Mouse (Mus musculus) adrenal gland, postnatal 14 days (tissue): ENCODE results near the gene Nme9. TPM values are rescaled to one million over a fixed set of nuclear protein-coding genes. Genes with fewer than 3 reads are reported as not detected.

Experiments used
- DNase-seq: peaks from one replicate; pipeline ENCODE4 v3.0.0; 2021; ENCODE audit warnings: mixed read lengths
- total RNA-seq: library from RNA; stranded (reverse); gene quantifications from 2 replicates; pipeline ENCODE4 v1.2.3, GENCODE M21; 2021

Nme9 gene
- total RNA-seq, 1 experiment from 2014 or later = not detected

DNA sequence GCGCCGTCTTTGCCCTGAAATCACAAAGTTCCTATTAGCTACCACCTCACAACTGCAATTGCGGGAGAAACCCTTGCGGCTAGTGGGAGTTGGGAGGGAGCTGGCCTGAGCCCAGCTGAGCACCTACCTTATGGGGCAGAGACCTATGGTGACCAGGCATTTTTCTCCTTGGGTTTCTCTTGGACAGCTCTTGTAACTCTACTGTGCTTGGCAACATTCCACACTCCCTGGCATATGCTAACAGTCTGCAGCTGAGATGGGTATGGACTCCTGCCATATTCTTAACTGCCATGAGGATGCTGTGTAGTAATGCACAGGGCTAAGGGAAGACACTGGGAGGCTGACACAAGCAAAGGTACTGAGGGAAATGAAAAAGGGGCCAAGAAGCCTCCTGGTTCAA lies 29.5 kb downstream of the Nme9 start:
- peak; percentile 28 for DNase-seq

DNA sequence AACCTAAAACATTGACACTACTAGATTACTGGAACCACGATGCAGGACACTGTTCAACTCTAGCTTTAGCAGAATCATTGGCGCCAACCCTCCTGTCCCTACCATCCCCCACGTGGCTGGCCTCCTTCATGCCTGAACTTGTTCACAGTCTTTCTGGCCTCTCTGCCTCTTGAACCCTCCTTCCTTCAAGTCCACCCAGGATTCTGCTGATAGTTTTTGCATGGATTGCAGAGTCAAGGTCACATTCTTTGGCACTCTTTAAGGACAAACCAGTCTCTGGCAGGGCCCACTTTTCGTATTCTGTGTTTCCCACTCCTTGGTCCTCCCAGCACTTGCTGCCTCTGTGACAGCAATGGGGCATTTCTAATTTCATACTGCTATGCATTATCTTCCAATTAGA lies 31.9 kb downstream of the Nme9 start:
- peak; percentile 55 for DNase-seq

DNA sequence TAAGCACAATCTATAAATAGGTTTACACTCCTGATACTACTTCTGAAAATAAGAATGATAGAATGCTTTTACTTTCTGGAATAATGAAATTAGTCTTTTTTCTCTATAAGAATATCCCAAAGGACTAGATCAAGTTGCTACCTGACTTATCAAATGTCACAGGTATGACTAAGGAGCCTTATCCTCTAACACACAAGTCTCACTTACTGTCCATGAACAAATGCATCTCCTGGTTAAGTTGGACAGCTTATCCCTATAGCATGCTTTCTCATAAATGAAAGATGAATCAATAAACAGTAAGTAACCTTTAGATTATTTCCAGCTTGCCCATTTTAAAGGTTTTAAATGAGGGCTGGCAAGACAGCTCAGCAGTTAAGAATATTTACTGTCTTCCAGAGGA lies 33.4 kb downstream of the Nme9 start:
- no peak for DNase-seq

DNA sequence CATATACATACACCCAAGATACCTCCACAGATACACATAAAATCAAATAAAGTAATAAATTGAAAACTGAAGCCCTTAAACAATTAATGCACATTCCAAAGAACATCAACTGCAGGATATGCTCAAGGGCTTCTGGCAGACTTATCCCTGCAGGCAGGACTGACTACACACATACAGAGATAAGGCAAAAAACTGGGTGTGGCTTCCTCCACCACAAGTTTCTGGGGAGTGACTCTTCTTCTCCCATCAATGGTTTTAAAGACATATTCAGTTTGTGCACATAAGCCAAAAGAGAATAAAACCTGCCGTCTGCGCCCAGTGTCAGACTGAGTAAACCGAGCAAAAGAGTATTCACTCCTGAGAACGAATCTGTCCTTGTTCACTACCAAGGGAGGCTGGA lies 33.9 kb downstream of the Nme9 start:
- DNase-seq = no peak

DNA sequence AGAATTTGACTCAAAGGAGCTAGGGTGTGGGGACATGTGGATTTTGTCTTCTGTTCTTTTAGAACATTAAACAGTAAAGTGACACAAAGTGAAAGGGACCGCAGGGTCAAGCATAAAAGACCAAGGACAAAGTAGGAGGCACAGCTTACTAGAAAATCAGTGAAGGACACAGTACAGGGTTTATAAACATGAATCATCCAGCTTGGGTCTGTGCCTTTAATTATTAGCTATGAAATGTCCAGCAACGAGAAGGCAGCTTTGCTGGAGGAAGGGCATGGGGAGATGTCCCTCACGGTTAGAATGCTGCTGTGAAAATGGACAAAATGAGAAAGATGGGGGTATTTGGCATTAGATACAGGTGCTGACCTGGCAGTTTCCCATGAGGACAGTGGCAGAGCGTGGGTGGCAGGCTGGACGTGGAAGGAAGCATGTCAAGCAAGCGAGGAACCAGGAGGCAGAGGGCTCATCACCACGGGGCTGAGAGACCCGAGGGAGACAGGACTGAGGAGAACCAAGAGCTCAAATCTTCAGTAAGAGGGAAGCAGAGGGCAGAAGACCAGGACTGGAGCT lies 35.9 kb downstream of the Nme9 start:
- DNase-seq = peak; percentile 37

DNA sequence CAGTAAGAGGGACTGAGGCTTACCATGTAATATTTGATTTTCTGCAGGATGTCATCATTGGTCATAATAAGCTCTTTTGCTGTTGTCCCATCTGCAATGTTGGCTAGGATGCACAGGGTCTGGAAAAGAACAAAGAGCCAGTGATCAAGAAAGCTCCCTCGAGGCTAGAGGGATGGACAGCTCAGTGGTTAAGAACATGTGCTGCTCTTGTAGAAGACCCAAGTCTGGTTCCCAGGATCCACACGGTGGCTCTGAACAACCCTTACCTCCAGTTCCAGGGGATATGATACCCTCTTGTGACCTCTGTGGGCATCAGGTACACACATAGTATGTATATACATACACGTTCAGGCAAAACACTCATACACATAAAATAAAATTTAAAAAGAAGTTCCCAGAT lies 36.6 kb downstream of the Nme9 start:
- DNase-seq = no peak

DNA sequence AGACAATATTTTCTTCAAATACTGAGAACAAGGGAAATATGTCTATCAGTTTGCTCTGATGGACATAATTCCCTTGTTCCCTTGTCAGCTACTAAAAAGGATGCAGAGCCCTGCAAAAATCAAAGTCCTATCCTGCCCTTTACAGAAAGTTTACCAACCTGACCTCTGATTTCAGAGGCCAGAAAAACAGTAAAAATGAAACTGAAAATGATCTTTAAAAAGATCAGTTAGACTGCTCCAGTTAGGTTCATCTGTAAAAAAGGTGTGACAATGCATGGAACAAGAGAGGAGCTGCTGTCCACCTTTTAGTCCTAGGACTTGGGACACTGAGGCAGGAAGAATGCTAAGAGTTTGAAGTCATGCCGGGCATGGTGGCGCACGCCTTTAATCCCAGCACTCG lies 39.8 kb downstream of the Nme9 start:
- no peak for DNase-seq

DNA sequence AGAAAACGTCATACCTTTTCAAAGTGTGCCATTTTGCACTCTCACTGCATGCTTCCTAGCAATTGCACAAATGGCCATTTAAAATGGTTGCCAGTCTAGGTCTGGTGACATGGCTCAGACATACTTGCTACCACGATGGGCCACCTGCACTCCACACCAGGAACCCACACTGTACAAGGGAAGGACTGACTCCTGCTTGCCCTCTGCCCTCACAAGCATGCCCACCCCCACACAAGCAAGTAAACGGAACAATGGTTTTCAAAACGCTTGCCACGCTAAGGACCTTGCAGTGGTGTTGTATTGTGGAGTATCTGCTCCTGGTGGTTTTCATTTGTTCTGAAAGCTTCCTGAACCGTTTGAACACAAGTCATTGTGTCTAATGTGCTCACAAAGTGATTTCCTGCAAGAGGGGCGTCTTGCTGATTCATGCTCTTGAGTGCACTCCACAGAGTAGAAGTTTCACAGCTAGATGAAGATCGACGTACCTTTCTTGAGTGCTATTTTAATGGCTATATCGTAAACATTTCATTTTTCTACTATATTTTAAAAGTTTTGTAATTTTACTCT lies 41.4 kb downstream of the Nme9 start:
- DNase-seq = no peak

DNA sequence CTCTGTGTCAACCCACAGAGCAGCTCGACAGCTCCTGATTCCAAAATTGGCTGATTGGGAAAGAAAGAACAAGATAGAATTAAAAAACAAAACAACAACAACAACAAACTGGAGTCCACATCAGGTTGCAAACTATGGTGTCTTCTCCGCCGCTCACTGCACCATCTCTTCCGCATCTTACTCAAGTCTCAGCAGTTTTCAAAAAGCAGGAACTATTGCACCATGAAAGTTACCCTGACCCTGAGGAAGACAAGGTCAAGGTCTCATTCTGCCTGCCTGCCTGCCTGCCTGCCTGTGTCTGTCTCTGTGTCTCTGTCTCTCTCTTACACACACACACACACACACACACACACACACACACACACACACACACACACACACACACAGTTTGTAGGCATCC lies 48.1 kb downstream of the Nme9 start:
- DNase-seq = peak; percentile 48

DNA sequence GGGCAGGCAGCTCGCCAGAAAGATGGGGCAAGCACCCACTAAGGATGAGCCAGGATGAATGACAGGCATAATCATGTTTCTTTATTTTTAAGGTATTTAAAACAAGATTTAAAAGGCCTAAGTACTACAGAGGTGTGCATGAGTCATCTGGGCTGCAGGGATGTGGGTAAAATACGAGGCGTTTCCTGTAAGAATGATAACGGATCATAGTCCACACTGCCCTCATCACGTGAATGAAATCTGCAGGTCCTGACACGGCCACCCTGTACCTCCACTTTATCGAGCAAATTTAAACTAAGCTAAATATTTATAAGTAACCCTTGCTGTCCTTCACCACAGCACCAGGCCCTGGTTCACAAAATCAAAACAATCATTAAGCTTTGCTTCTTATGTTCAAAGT lies 54.6 kb downstream of the Nme9 start:
- DNase-seq = no peak

Other genes with a start within 250 kb of the Nme9 start
- gene Faiml, start 214.2 kb upstream of the Nme9 start, total RNA-seq = not detected in 2 replicates
- 8.4 and 9.9 TPM in 2 replicates for gene Cep70, start 208.1 kb upstream of the Nme9 start, total RNA-seq
- 0.44 and 0.71 TPM in 2 replicates for gene Esyt3, start 92.9 kb upstream of the Nme9 start, total RNA-seq
- gene Mras, start 14.1 kb upstream of the Nme9 start, total RNA-seq = 39.2 and 40.7 TPM in 2 replicates
- gene Armc8, start 117.4 kb downstream of the Nme9 start, total RNA-seq = 25.3 and 28.9 TPM in 2 replicates
- 15.4 and 15.6 TPM in 2 replicates for gene Dbr1, start 124.3 kb downstream of the Nme9 start, total RNA-seq
- not detected in 2 replicates for gene A4gnt, start 161.0 kb downstream of the Nme9 start, total RNA-seq
- gene Dzip1l, start 178.0 kb downstream of the Nme9 start, total RNA-seq = 5.1 TPM in 2 replicates